Mouse (Mus musculus) megakaryocyte, embryonic 14.5 days (primary cell): ENCODE measurements at regions not wholly inside any gene's neighbourhood (a gene's known extent, or its start where the extent isn't known, plus 50 kb on each side); places are given as distances from the start of the nearest gene placed in this dataset.

Source experiments
- H3K27me3 ChIP-seq: replicated peaks from 2 replicates; pipeline ENCODE3; 2012; ENCODE audit warnings: inconsistent platforms
- H3K36me3 ChIP-seq: replicated peaks from 2 replicates; pipeline ENCODE3; 2012; ENCODE audit warnings: low read length, inconsistent platforms, mixed read lengths
- H3K4me1 ChIP-seq: 2 replicates; pipeline ENCODE4 v1.6.1; 2012; ENCODE audit warnings: inconsistent platforms
- H3K4me3 ChIP-seq: replicated peaks from 2 replicates; pipeline ENCODE3; 2012; ENCODE audit warnings: moderate library complexity, mild to moderate bottlenecking, inconsistent platforms
- H3K9me3 ChIP-seq: 2 replicates; pipeline ENCODE4 v1.6.1; 2012; ENCODE audit warnings: inconsistent platforms
- FLI1 ChIP-seq: IDR thresholded peaks from 2 replicates; pipeline ENCODE4 v1.6.1; 2012; ENCODE audit warnings: low read length, inconsistent platforms, mixed read lengths
- GATA1 ChIP-seq: IDR thresholded peaks from 3 replicates; pipeline ENCODE4 v1.6.1; 2012; ENCODE audit warnings: mixed read lengths, low read length, inconsistent platforms, borderline replicate concordance

DNA sequence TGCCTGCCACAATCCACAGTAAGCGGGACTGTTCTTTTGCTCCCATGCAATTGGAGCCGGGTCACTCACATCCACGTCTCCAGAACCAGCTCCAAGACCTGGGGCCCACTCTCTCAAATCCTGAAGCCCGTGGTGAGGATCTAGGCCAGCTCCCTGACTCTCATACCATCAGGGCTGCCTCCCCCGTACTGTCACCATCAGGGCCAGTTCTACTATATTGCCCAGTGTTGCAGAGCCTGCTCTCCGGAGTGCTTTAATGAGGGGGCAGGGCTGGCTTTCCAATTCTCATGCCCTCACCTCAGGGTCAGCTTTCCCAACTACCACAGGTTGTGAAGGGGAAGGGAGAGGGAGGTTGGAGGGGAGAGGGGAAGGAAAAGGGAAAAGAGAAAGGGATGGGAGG, 390.6 kb downstream of the Fat4 start:
- H3K36me3 ChIP-seq: no peaks in the 10 kb centered on the region
- no peak overlapping the region for H3K4me3 ChIP-seq
- no peaks in the 10 kb centered on the region for H3K4me1 ChIP-seq
- H3K9me3 ChIP-seq: peaks cover 20% of the 10 kb centered on the region
- TF ChIP-seq GATA1 (no peak), FLI1 (no peak)
- H3K27me3 ChIP-seq: no peaks in the 10 kb centered on the region

DNA sequence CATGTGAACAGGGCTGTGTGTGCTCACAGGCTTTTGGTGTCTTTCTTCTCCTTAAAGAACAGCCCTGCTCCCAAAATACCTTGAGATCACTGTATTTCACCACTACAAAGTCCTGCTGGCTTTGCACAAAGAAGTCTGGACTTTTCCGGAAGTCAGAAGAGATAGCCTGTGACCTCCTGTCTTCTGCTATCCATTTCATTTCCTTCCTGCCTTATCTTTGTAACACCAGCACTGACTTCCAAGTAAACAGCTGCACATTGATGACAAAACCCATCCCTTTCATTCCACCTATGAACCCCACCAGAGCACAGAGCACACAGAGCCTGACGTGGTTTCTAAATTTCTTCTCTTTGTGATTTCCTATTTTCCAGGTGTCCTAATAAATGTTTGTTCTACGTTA, 408.5 kb downstream of the Fat4 start:
- H3K4me3 ChIP-seq: no peak overlapping the region
- no peaks in the 10 kb centered on the region for H3K27me3 ChIP-seq
- H3K4me1 ChIP-seq: no peaks in the 10 kb centered on the region
- TF ChIP-seq GATA1: no peak
- TF ChIP-seq FLI1: no peak
- no peaks in the 10 kb centered on the region; the same call in 1 of the 2 replicates for H3K9me3 ChIP-seq
- no peaks in the 10 kb centered on the region for H3K36me3 ChIP-seq

DNA sequence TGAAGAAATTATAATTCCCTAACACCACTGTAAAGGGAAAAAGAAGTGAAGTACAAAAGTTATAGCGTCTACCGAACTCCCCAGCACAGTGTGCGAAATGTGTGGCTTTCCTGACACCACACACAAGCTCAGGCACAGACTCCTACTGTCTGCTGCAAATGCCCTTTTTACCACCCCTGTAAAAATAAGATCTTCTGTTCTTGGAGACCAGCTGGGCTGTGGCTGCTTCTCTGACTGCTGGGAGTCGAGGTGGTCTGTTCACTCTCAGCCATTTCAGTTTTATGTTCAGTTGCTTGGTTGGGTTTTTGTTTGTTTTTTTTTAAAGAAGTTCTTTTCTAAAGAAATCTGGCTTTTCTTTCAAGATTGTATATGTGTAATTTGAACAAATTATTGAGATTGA, 409.5 kb downstream of the Fat4 start:
- H3K27me3 ChIP-seq: no peaks in the 10 kb centered on the region
- no peaks in the 10 kb centered on the region for H3K4me1 ChIP-seq
- no peak overlapping the region for H3K4me3 ChIP-seq
- TF ChIP-seq GATA1: no peak
- no peak for TF ChIP-seq FLI1
- no peaks in the 10 kb centered on the region; the same call in 1 of the 2 replicates for H3K9me3 ChIP-seq
- H3K36me3 ChIP-seq: no peaks in the 10 kb centered on the region

DNA sequence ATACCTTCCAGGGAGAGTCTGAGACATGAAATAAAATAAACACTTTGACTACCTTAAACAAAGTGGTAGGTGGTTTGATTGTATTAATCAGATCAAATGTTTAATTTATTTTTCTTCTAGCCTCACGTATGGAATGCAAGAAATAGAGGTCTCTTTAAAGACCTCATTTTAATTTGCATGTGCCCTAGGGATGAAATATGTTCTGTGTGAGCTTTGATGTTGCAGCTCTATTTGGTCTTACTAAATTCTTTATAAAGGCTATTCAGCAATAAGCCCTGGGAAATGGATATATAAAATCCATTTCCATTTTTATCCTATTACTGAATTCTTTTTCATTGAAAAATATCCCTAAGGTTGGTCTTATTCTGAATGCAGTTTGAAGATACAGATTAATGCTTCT, 422.7 kb downstream of the Fat4 start:
- TF ChIP-seq FLI1: no peak
- no peak for TF ChIP-seq GATA1
- H3K4me1 ChIP-seq: no peaks in the 10 kb centered on the region
- no peaks in the 10 kb centered on the region for H3K36me3 ChIP-seq
- peaks cover 3% of the 10 kb centered on the region; the same call in 1 of the 2 replicates for H3K9me3 ChIP-seq
- H3K4me3 ChIP-seq: no peak overlapping the region
- no peaks in the 10 kb centered on the region for H3K27me3 ChIP-seq

DNA sequence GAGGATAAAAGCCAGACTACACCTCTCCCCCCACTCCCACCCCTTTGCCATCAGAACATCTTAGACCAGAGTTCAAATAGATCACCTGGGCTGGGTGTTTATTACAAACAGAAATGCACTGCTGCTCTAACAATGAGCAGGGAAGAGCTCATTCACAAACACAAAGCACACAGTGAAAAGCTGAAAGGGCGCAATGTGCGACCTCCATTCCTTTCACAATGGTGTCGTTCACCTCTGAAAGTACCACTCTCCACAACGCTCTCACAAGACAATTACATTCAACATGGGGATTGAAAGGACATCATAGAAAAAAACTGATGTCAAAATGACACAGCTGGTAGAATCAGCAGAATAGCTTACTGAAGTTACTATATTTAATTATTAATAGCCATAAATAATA, 426.8 kb downstream of the Fat4 start:
- Histone ChIP-seq H3K9me3 (no peaks in the 10 kb centered on the region), H3K36me3 (no peaks in the 10 kb centered on the region), H3K4me1 (no peaks in the 10 kb centered on the region), H3K27me3 (no peaks in the 10 kb centered on the region), H3K4me3 (no peak overlapping the region)
- TF ChIP-seq GATA1: no peak
- no peak for TF ChIP-seq FLI1

DNA sequence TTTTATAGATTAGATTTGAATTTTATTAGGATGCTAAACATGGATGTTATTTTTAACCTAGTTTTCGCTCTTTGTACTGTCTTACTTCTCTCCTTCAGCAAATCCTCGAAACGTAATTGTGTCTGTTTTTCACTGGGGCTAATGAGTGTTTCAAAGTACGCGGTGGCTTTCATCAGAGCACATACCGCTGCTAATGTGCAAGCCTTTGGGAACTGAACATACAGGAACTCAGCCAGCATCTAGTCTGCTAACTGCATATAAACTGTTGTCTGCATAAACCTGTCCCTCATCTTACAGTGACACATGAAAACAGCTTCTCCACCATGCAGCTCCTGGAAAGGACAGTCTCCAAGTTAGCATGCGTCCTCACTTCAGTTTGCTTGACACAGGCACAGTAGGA, 434.1 kb downstream of the Fat4 start:
- no peaks in the 10 kb centered on the region for H3K9me3 ChIP-seq
- TF ChIP-seq FLI1: no peak
- H3K4me3 ChIP-seq: no peak overlapping the region
- no peaks in the 10 kb centered on the region for H3K4me1 ChIP-seq
- no peaks in the 10 kb centered on the region for H3K36me3 ChIP-seq
- no peaks in the 10 kb centered on the region for H3K27me3 ChIP-seq

DNA sequence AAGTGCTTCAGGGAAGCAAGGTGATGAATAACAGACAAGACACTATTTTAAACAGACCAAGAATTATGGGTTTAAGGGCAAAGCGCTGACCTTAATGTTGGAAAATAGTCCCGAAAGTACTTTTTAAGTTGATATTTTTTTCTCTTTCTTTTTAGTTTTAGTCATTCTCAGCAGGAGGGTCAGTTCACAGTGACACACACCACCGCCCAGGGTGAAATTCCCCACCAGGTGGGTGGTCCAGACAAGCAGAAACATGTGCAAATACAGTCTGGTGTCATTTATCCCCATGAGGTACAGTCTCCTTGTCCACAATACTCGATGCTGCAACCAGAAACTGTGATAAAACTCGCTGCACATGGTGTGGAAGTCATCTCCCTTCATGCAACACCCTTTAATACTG, 435.5 kb downstream of the Fat4 start:
- TF ChIP-seq GATA1 (no peak), FLI1 (no peak)
- Histone ChIP-seq H3K9me3 (no peaks in the 10 kb centered on the region), H3K4me3 (no peak overlapping the region), H3K36me3 (no peaks in the 10 kb centered on the region), H3K4me1 (no peaks in the 10 kb centered on the region), H3K27me3 (no peaks in the 10 kb centered on the region)

DNA sequence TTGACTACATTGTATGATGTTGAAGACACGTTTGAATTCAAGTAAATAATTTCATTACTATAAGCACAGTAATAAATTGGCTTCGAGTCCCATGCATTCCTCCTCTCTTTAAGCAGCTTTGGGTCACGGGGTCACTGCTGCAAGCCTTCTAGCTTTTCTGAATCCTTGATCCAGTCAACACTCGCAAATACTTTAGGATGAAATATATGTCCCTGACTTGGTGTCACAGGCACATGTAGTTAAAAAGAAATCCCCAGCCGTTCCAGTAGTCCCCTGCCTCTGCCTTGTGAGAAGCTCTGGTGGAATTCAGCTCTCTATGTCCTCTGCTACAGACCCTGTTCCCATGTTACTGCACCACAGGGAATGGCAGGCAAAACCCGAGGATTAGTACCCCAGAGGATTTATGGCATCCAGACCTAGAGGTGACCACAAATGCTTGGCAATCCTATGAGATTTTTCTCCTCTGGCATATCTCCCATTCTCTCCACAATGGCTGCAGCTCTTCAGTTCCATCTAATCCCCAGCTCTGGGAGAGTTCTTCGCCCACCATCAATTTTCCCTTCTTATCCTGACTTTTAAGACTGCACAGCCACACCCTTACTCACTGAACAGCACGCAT, 449.0 kb downstream of the Fat4 start:
- Histone ChIP-seq H3K4me3 (no peak overlapping the region), H3K9me3 (0 out of 2 replicates have a peak, but pooled peaks cover 2% of the 10 kb centered on the region), H3K4me1 (no peaks in the 10 kb centered on the region), H3K27me3 (no peaks in the 10 kb centered on the region), H3K36me3 (no peaks in the 10 kb centered on the region)
- TF ChIP-seq FLI1 (no peak), GATA1 (no peak)

DNA sequence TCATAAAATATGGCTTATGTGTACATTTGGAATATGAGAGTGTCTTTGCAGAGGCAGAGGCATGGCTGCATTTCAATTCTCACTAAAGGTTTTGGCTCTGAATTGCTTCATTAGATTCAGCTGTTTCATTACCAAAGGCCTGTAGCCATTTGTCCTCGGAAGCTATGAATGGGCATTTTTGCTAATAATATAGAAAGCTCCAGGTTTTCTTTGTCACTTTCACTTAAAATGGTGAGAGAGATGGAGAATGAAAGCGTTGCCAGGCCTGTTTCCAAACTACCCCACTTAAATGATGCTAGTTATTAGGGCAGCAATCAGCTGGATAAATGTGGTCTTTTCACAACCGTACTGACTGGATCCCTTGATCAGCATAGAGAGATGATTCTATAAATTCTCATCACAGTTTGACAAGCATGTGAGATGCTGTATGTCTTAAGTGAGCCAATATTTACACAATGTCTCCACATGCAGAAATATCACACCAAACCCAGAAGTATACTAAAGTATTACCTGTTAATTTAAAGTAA, 454.5 kb downstream of the Fat4 start:
- TF ChIP-seq FLI1 (no peak), GATA1 (no peak)
- no peaks in the 10 kb centered on the region for H3K27me3 ChIP-seq
- H3K4me1 ChIP-seq: no peaks in the 10 kb centered on the region
- no peak overlapping the region for H3K4me3 ChIP-seq
- H3K9me3 ChIP-seq: no peaks in the 10 kb centered on the region
- H3K36me3 ChIP-seq: no peaks in the 10 kb centered on the region

DNA sequence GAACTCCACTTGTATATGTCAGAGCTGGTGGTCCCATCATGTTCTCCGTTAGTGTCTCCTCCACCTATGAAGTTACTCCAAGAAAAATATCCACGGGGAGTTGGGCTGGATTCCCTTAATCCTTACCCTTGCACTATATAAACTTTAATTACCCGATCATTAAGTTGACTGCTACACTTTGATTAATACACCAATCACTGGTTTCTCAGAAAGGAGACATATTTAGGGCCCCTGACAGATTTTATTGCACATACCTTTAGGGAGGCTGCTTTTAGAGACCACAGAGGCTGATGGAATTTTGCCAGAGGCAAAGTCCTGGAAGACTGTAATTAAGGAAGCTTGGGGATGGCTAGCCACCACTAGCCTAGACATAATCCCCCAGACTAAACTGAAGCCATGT, 457.3 kb downstream of the Fat4 start:
- TF ChIP-seq FLI1: no peak
- no peak for TF ChIP-seq GATA1
- Histone ChIP-seq H3K4me3 (no peak overlapping the region), H3K36me3 (no peaks in the 10 kb centered on the region), H3K9me3 (no peaks in the 10 kb centered on the region), H3K27me3 (no peaks in the 10 kb centered on the region), H3K4me1 (no peaks in the 10 kb centered on the region)

DNA sequence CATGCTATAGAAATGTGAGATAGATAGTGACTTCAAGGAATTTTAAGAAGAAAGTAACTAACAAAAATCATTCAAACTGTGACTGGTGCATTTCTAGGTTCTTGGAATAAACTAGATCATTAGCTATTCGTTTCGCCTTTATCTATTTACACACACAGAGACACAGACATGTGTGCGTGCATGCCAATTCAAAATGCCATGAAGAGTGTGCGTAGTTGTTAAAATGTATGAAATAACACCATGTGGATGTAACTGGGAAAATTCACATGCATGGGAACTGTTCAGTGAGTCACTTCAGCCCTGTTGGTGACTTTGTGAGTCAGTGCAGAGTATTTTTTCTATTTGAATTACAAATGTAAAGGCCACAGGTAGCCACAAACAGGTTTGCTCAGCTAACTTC, 460.8 kb downstream of the Fat4 start:
- H3K27me3 ChIP-seq: no peaks in the 10 kb centered on the region
- no peaks in the 10 kb centered on the region for H3K9me3 ChIP-seq
- TF ChIP-seq GATA1 (no peak), FLI1 (no peak)

More for the DNA sequence above, 460.8 kb downstream of the Fat4 start:
- H3K4me1 ChIP-seq: no peaks in the 10 kb centered on the region
- no peaks in the 10 kb centered on the region for H3K36me3 ChIP-seq
- no peak overlapping the region for H3K4me3 ChIP-seq
